In genomic region chr10:68723568-68724360, GRCm38 (mm10) we compare ENCODE assay signal across 8 mouse cellular contexts. TPM values are rescaled to one million over a fixed set of nuclear protein-coding genes. Genes with fewer than 3 reads are reported as not detected.
A peak's percentile ranks its signal among the peaks of the same experiment; 100 is the strongest.
DNase-seq lines count a peak whose midpoint lies in the region; ATAC-seq and TF ChIP-seq lines count a peak whose summit lies in the region.

Tmem26 (plus strand) TSS chr10:68723646.

- under 1% methylated on average over 32 of the region's 32 CpGs for WGBS in forebrain, embryonic 13.5 days
- 0% methylated on average over 32 of the region's 32 CpGs for WGBS in hindbrain, embryonic 11.5 days
- WGBS in limb, embryonic 15.5 days, result under 1% methylated on average over 32 of the region's 32 CpGs
- WGBS in midbrain, postnatal 0 days, result 1% methylated on average over 32 of the region's 32 CpGs

- H3K27me3 ChIP-seq in forebrain, embryonic 13.5 days, result peaks cover 8% of the 10 kb centered on the region
- peaks cover 2% of the 10 kb centered on the region; the same call in 1 of the 2 replicates for H3K27me3 ChIP-seq in hindbrain, embryonic 11.5 days (ENCODE audit: control insufficient read depth, insufficient read depth, low read length)
- no peaks in the 10 kb centered on the region for H3K27me3 ChIP-seq in limb, embryonic 15.5 days
- H3K27me3 ChIP-seq in midbrain, postnatal 0 days (ENCODE audit: insufficient read depth, low read length), result no peaks in the 10 kb centered on the region; the same call in 1 of the 2 replicates

- H3K9ac ChIP-seq in forebrain, embryonic 13.5 days, result peak within 1 kb of the TSS; percentile 54
- peak within 1 kb of the TSS; percentile 37; the same call in 1 of the 2 replicates for H3K9ac ChIP-seq in hindbrain, embryonic 11.5 days (ENCODE audit: low read depth, low read length)
- peak within 1 kb of the TSS; percentile 51 for H3K9ac ChIP-seq in limb, embryonic 15.5 days
- H3K9ac ChIP-seq in midbrain, postnatal 0 days (replicated peaks; ENCODE audit: low read length, poor library complexity, severe bottlenecking), result peak within 1 kb of the TSS; percentile 14

- no peak for TF ChIP-seq CTCF in midbrain, postnatal 0 days (IDR thresholded peaks at IDR 0.05)

- DNase-seq in urinary bladder, postnatal 14 days (ENCODE audit: low spot score), result peak; percentile 44
- no peak for DNase-seq in urinary bladder, adult 2 months (ENCODE audit: low spot score)
- DNase-seq in hindbrain, embryonic 11.5 days (ENCODE audit: low spot score), result peak; percentile 62
- DNase-seq in midbrain, postnatal 0 days (ENCODE audit: low spot score), result peak; percentile 0
- DNase-seq in urinary bladder, postnatal 4 days (ENCODE audit: low spot score in 2 of 2), result peak; percentile 25 to 60

- peak within 1 kb of the TSS; percentile 46 for H3K4me3 ChIP-seq in forebrain, embryonic 13.5 days
- peak within 1 kb of the TSS; percentile 36 for H3K4me3 ChIP-seq in hindbrain, embryonic 11.5 days (ENCODE audit: low read depth, low read length)
- H3K4me3 ChIP-seq in limb, embryonic 15.5 days, result peak within 1 kb of the TSS; percentile 56
- H3K4me3 ChIP-seq in midbrain, postnatal 0 days (ENCODE audit: low read depth, low read length), result peak within 1 kb of the TSS; percentile 45

- H3K27ac ChIP-seq in forebrain, embryonic 13.5 days, result no peak within 1 kb of the TSS
- H3K27ac ChIP-seq in hindbrain, embryonic 11.5 days (ENCODE audit: low read depth, low read length), result no peak within 1 kb of the TSS
- peak within 1 kb of the TSS; percentile 72 for H3K27ac ChIP-seq in limb, embryonic 15.5 days
- H3K27ac ChIP-seq in midbrain, postnatal 0 days (ENCODE audit: low read depth, low read length), result no peak within 1 kb of the TSS

- H3K4me1 ChIP-seq in forebrain, embryonic 13.5 days, result peaks cover 7% of the 10 kb centered on the region; the same call in 1 of the 2 replicates
- H3K4me1 ChIP-seq in hindbrain, embryonic 11.5 days (replicated peaks; ENCODE audit: control insufficient read depth, insufficient read depth, low read length), result no peaks in the 10 kb centered on the region
- H3K4me1 ChIP-seq in limb, embryonic 15.5 days, result peaks cover 23% of the 10 kb centered on the region
- peaks cover 8% of the 10 kb centered on the region for H3K4me1 ChIP-seq in midbrain, postnatal 0 days (ENCODE audit: insufficient read depth, low read length)

- peak within 1 kb of the TSS; percentile 88 for H3K4me2 ChIP-seq in forebrain, embryonic 13.5 days
- H3K4me2 ChIP-seq in hindbrain, embryonic 11.5 days (replicated peaks; ENCODE audit: low read depth, low read length), result peak within 1 kb of the TSS; percentile 87
- peak within 1 kb of the TSS; percentile 76 for H3K4me2 ChIP-seq in limb, embryonic 15.5 days
- H3K4me2 ChIP-seq in midbrain, postnatal 0 days (ENCODE audit: low read depth, low read length, poor library complexity, severe bottlenecking), result peak within 1 kb of the TSS; percentile 94

- no peaks in the 10 kb centered on the region for H3K36me3 ChIP-seq in forebrain, embryonic 13.5 days (ENCODE audit: poor library complexity, severe bottlenecking)
- H3K36me3 ChIP-seq in hindbrain, embryonic 11.5 days (ENCODE audit: control insufficient read depth, insufficient read depth, low read length), result no peaks in the 10 kb centered on the region
- H3K36me3 ChIP-seq in limb, embryonic 15.5 days, result no peaks in the 10 kb centered on the region
- H3K36me3 ChIP-seq in midbrain, postnatal 0 days (ENCODE audit: insufficient read depth, low read length), result no peaks in the 10 kb centered on the region

- no peaks in the 10 kb centered on the region for H3K9me3 ChIP-seq in forebrain, embryonic 13.5 days (replicated peaks)
- H3K9me3 ChIP-seq in hindbrain, embryonic 11.5 days (ENCODE audit: control insufficient read depth, low read length), result no peaks in the 10 kb centered on the region
- H3K9me3 ChIP-seq in limb, embryonic 15.5 days, result no peaks in the 10 kb centered on the region
- no peaks in the 10 kb centered on the region for H3K9me3 ChIP-seq in midbrain, postnatal 0 days (ENCODE audit: low read length)

- ATAC-seq in forebrain, embryonic 13.5 days, result peak; percentile 70; the same call in 1 of the 2 replicates
- peak; percentile 59 for ATAC-seq in hindbrain, embryonic 11.5 days (ENCODE audit: low FRiP score)
- ATAC-seq in limb, embryonic 15.5 days (ENCODE audit: insufficient number of reproducible peaks, low FRiP score, low TSS enrichment, low read depth), result peak; percentile 63; the same call in 1 of the 2 replicates
- 0 out of 2 replicates have a peak, but pooled peaks have one; percentile 31 for ATAC-seq in midbrain, postnatal 0 days (ENCODE audit: low FRiP score)
- no peak for ATAC-seq in activated CD4-positive, CD25-positive, alpha-beta regulatory T cell, adult 4 months

RNA-seq across cellular contexts. Expression of gene Tmem26, which starts in this region (rescaled TPM):
- 1.4 and 1.7 TPM in 2 replicates for polyA plus RNA-seq in urinary bladder, adult 2 months (2012; rRNA removed)
- polyA plus RNA-seq in forebrain, embryonic 13.5 days (2015; fragmentation: Nextera tagmentation; extraction: Ambion mirVana), result 1.2 and 1.5 TPM in 2 replicates
- polyA plus RNA-seq in hindbrain, embryonic 11.5 days (2014; fragmentation: Nextera tagmentation; extraction: Ambion mirVana), result 6.8 and 8.2 TPM in 2 replicates
- 43.7 and 46.0 TPM in 2 replicates for polyA plus RNA-seq in limb, embryonic 15.5 days (2015; fragmentation: Nextera tagmentation; extraction: Ambion mirVana)
- 9.4 and 10.7 TPM in 2 replicates for total RNA-seq in midbrain, postnatal 0 days (2014; rRNA removed)
- 5.7 and 6.2 TPM in 2 replicates for polyA plus RNA-seq in midbrain, postnatal 0 days (2015; fragmentation: Nextera tagmentation; extraction: Ambion mirVana)
- not detected for polyA plus RNA-seq in activated CD4-positive, CD25-positive, alpha-beta regulatory T cell, adult 4 months (2017; shearing (Covaris generic))
